Mouse (Mus musculus): ENCODE measurements around the gene Igf1r.

The Igf1r gene

DNA sequence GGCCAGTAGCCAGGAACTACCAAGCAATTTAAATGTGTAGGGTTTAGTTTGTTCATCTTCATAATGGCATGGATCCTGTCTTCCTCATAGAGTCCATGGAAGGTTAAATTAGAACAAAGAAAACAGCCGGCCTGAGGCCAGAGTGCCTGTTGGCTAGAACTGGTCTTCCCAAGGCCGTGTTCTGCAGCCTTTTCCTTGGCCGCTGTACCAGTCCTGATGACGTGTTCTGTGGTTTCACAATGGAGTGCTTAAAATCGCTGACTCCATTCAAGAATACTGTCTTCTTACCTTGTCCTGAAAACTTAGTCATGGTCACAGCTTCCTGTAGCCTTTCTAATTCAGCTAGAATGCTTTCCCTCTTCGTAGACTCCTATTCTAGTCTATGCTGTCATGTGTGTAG lies 53.9 kb downstream of the Igf1r start:
- DNase-seq (ENCODE audit: low spot score in 2 of 2), result no peak

DNA sequence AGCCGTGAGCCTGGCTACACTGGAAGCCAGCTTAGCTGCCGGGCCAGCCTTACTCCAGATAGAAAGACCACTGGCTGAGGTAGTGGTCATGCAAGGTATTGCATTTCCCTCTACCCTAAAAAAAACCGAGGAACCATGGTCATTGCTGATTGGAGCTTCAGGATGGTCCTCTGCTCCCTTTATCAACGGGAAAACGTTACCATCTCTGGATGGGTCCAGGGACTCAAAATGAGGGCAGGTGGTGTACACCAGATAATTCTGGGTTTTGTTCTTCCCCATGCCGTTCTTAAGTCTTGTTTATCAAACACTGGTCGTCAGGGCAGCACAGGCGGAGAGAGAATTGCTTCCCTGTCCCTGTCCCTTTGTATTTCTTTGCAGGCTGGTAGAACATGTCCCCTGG lies 57.0 kb downstream of the Igf1r start:
- DNase-seq (ENCODE audit: low spot score in 2 of 2), result no peak

DNA sequence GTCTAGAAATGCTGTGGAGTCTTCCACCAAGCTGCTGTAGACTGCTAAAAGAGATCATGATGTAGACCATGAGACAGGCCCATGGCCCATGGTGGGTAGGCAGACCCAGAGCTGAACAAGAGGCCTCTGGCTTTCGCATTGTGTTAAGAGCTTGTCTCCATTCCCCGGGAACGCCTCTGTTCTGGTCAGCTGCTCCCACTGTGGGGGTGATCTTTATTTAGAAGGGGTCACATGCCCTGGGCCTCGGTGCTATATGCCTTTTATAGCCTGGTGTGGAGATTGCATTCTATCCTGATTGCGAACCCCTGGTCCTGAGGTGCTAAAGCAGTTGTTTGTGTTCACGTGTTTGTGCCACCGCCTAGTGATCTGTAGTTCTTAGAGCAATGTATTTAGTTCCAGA lies 57.5 kb downstream of the Igf1r start:
- no peak for DNase-seq (ENCODE audit: low spot score in 2 of 2)

GRCm38 (mm10) chr7:68010802-68011201 lies 58.2 kb downstream of the Igf1r start:
- DNase-seq (ENCODE audit: low spot score in 2 of 2), result no peak

- peak in 1 of 2 experiments; percentile 46 for DNase-seq (ENCODE audit: low spot score in 2 of 2)
Observed at GRCm38 (mm10) chr7:68011385-68012122, 58.9 kb downstream of the Igf1r start.

DNA sequence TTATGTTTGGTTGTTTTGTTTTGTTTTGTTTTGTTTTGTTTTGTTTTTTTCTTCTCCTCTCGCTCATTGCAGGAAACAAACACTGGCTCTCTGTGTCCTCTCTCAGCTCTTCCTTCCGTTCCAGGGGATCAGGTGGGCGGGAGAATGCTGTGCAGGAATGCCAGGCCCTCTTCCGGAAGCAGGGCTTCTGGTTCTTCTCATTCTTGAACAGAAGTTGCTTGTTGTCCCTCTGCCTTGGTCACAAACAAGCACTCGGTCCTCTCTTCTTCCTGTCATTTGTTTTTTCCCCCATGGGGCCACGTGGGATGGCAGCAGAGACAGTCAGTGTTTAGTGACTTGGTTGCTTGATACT lies 59.5 kb downstream of the Igf1r start:
- no peak for DNase-seq (ENCODE audit: low spot score in 2 of 2)

- DNase-seq (ENCODE audit: low spot score in 2 of 2), result no peak
Observed at GRCm38 (mm10) chr7:68014495-68014894, 61.9 kb downstream of the Igf1r start.

DNA sequence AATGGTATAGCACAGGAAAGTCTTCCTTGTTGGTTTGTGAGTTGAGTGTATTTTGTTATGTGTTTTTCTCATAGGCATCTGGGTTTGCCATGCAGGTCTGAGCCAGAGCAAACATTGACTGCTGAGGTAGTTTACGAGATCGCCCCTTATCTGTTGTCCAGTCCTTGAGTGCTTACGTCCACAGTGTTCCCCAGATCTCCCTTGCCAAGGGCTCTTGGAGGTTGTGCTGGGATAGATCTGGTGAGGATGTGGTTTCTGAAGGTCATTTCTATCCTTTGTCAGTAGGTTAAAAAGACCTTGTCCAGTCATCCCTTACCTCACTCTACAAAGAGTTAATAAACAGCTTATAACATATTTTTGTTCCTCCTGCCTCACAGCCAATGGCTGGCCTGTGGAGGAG lies 62.8 kb downstream of the Igf1r start:
- no peak for DNase-seq (ENCODE audit: low spot score in 2 of 2)

- no peak for DNase-seq (ENCODE audit: low spot score in 2 of 2)
Observed at GRCm38 (mm10) chr7:68018038-68018437, 65.4 kb downstream of the Igf1r start.

DNA sequence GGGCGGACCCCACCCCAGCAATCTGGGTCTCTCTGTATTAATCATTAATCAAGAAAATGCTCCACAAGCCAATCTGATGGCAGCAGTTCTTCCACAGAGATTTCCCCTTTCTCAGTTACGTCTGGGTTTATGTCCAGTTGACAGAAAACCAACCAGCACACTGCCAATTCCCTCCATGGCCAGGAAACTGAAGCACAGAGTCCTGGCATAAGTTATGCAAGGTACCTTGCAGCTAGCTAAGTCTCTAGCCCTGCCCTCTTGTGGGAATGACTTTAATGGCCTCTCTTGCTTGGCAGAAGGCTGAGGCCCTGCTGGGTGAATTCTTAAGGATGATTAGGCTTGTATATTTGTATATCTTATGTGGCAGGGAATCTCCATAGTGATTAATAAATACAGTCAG lies 67.9 kb downstream of the Igf1r start:
- DNase-seq (ENCODE audit: low spot score in 2 of 2), result no peak

GRCm38 (mm10) chr7:68021741-68022140 lies 69.1 kb downstream of the Igf1r start:
- DNase-seq (ENCODE audit: low spot score in 2 of 2), result no peak

DNA sequence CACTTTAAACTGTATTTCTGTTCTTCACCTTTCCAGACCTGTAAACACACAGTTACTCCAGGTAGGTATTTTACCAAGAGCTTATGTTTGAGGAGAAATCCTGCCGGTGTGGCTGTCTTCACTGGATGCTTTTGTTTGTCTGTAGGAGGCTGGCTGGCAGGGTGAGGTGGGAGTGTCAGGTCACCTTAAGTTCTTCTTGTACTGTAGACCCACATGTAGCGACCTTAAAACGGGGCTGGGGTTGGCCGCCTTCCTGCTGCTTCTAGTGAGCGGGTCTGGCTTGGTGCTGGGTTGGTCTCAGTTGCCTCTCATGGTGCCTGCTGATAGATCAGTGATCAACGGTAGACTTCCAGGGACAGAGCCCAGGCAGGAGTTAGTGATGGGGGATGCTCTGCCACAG lies 69.6 kb downstream of the Igf1r start:
- DNase-seq (ENCODE audit: low spot score in 2 of 2), result no peak

- DNase-seq (ENCODE audit: low spot score in 2 of 2), result no peak
Observed at GRCm38 (mm10) chr7:68023882-68024281, 71.3 kb downstream of the Igf1r start.

DNA sequence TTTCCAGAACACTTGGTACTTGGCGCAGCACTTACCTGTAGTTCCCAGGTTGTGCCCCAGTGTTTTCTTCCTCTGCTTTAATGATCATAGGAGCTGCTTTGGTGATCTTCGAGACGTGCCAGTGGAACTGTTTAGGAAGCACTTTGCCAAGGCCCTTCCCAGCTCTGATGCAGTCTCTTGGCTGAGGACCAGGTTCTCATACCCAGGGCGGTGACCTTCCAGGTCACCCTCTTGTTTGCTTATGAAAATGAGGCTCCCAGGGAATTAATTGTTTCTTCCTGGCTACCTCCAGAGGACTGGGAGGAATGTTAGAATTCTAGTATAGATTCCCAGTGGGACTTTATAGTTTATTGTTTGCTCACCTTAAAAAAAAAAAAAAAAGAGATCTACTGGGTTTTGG lies 72.0 kb downstream of the Igf1r start:
- DNase-seq (ENCODE audit: low spot score in 2 of 2), result no peak

GRCm38 (mm10) chr7:68025396-68025795 lies 72.8 kb downstream of the Igf1r start:
- no peak for DNase-seq (ENCODE audit: low spot score in 2 of 2)

- no peak for DNase-seq (ENCODE audit: low spot score in 2 of 2)
Observed at GRCm38 (mm10) chr7:68026076-68026475, 73.4 kb downstream of the Igf1r start.

GRCm38 (mm10) chr7:68028167-68028566 lies 75.5 kb downstream of the Igf1r start:
- DNase-seq (ENCODE audit: low spot score in 2 of 2), result no peak

DNA sequence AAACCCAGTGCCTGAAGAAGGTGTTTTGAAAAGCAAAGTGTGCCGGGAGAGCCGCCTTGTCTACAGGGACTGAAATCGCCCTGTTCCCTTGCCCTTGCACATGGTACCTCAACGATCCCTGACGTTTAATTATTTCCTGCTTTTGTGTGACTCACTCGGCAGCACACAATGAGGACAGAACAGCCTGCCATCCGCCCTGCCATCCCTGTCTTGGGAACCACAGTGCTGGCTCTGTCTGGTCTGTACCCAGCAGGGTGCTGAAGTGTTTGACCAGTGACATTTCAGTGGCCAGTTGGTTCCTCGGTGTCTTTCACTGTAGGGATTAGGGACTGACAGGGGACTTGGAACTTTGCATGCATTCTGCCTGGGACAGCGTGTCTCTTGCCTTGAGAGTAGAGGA lies 78.2 kb downstream of the Igf1r start:
- DNase-seq (ENCODE audit: low spot score in 2 of 2), result no peak

DNA sequence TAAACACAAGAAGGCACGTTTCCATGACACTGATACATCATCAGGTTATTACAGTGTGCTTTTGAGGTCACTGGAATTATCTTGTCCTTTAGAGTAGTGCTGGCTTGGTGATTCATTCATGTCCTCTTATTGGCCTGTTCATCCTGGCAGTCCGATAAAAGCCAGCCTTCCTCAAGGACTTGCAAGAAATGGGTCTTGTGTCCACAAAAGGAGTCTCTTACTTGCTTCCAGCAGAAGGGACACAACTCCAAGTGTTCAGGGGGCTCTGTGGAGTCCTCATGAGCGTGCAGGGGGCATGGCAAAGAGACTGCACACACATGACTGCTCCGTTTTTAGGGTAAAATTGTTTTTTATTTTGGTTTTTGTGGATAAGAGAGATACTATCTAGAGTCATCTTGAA lies 83.9 kb downstream of the Igf1r start:
- no peak for DNase-seq (ENCODE audit: low spot score in 2 of 2)

GRCm38 (mm10) chr7:68038846-68039245 lies 86.2 kb downstream of the Igf1r start:
- no peak for DNase-seq (ENCODE audit: low spot score in 2 of 2)

DNA sequence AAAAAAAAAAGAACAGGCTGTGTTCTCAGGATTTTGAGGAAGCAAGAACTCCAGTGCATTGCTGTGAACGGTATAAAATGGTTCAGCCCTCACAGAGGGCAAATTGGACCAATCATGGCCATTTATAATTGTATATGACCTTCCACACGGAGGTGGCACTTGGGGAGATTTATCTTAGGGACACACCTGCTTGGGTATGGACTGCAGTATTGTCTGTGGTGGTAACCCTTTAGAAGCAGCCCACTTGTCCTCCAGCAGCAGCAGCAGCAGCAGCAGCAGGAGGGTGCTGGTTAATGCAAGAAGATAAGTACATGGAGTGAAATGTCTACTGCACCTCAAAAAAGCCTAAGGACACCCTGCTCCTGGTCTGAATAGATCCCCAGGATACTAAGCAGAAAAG lies 86.9 kb downstream of the Igf1r start:
- no peak for DNase-seq (ENCODE audit: low spot score in 2 of 2)

- DNase-seq (ENCODE audit: low spot score in 2 of 2), result no peak
Observed at GRCm38 (mm10) chr7:68044621-68045020, 92.0 kb downstream of the Igf1r start.

DNA sequence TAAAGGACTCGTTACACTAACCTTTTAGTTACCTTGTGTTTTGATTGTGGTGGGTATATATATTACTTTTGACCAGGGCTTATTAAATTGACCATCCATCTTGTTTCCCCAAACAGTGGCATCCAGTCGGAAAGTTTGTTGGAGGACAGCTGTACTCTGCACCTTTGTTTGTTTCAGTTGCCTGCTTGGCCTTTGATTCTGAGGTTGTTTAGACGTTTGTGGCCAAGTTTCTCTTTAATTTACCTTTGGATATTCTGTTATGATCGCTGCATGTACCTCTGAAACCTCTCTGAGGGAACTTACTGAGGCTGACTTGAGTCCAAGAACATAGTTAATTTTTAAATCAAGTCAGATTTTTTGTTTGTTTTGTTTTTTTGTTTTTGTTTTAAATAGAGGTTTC lies 94.5 kb downstream of the Igf1r start:
- DNase-seq (ENCODE audit: low spot score in 2 of 2), result no peak

GRCm38 (mm10) chr7:68048532-68048931 lies 95.9 kb downstream of the Igf1r start:
- no peak for DNase-seq (ENCODE audit: low spot score in 2 of 2)
